Mouse (Mus musculus) gastrocnemius, adult 18-20 months (tissue): ENCODE results near the gene Heg1. TPM values are rescaled to one million over a fixed set of nuclear protein-coding genes. Genes with fewer than 3 reads are reported as not detected.

Experiments used
- DNase-seq: peaks from one replicate; pipeline ENCODE4 v3.0.0; 2021; ENCODE audit warnings: low spot score
- total RNA-seq, 2 experiments: library from RNA; stranded (reverse); gene quantifications; 2 replicates each; pipeline ENCODE4 v1.2.3; 2021

The Heg1 gene
- total RNA-seq, 2 experiments from 2014 or later = 20.8 to 34.1 TPM

DNA sequence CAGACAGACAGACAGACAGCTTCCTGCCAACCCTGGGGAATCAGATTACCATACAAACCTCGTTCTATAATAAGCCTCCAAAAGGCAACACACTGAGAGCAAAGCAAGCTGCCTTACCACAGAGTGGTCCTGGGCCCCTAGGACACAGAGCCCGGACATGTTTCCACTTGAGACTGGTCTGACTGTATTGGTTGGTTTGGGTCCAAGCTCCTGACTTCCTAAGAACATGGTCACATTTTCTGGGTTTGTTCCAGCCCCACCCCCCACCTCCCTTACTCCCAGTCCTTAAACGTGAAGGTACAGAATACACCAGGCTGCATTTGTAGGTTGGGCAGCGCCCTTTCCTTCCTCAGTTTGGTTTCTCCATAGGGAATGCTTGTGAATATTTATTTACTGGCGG lies 57.6 kb downstream of the Heg1 start:
- DNase-seq = no peak

DNA sequence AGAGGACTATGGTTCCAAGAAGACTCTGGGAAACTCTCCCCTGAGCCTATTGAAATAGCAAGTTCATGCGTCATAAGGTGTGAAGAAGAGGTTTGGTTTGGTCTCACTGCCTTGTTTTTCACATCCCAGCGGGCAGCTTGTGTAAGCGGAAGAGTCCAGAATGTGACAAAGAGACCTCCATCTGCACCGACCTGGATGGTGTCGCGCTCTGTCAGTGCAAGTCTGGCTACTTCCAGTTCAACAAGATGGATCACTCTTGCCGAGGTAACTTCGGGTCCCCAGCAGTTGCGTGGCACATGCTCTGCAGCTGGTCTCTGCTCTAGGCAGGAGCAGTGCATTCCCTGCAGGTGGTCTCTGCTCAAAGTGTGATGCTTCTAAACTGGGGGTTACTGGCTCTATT lies 58.1 kb downstream of the Heg1 start:
- no peak for DNase-seq

DNA sequence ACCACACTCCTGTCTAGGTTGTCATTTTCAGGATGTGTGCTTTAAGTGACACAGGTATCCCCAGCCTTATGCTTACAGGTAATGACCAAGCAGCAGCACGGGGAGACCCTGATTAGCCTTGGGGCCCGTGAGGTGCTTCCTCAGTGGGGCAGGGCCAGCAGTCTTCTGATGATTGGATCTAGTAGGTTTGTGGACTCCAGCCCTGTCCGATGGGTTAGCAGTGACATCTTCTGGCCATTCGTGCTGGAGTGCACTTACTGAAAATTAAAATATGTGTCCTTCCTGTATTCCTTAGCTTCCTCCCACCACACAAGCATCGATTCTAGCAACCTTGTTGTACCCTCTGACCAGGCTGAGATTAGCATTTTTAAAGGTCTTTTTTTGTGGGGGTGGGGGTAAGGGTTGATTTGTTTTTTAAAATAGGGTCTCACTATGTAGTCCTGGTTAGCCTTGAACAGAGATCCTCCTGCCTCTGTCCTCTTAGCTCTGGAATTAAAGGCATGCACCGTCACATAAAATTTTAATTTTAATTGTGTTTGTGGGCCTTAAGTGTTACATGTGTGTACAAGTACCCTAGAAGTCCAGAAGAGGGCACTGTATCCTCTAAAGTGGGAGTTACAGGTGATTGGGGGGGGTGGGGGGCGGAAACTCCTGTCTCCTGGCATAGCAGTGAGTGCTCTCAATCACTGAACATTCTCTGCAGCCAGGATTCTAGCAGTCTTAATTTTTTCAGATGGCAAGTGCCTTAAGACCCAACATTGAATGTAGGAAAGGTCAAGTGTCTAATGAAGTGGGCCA lies 60.7 kb downstream of the Heg1 start:
- no peak for DNase-seq

DNA sequence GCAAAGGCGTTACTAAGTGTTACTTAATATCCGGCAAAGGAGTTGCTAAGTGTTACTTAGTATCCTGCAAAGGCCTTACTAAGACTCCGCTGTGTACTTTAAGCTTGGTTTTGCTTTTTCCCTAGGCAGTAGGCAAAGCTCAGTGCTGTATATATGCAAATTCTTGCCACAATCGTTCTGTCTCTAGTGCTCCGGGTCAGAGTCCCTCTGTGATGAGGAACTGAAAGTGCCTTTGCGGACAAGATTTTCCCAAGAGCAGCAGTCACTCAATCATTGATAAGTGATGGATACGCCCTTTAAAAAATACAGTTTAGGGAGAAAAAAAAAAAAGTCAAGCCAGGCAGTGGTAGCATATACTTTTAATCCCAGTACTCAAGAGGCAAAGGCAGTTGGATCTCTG lies 61.3 kb downstream of the Heg1 start:
- DNase-seq = no peak

DNA sequence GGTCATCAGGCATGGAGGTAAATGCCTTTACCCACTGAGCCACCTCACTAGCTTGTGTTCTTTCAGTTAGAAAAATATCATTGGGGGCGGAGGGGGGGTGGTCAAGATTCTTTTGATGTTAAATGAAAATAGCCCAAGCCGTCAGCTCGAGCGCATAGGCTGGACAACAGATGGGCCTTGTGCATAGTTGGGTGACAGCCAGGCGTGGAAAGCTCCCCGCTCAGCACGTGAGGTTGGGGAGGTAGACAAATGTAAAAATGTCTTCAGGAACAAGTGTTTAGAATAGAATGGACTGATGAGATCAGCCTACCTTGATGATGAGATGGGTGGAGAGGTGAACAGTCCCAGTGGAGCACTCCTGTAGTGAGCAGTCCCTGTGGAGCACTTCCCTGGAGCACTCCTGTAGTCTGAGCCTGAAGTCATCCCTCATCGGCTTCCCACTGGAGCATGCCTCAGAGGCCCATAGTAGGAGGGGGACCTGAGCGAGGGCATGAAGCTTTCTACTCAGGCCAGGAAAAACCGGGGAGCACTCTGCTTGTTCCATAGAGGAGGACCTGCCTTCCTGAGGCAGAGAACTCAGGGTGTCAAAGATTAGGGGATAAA lies 62.0 kb downstream of the Heg1 start:
- no peak for DNase-seq

DNA sequence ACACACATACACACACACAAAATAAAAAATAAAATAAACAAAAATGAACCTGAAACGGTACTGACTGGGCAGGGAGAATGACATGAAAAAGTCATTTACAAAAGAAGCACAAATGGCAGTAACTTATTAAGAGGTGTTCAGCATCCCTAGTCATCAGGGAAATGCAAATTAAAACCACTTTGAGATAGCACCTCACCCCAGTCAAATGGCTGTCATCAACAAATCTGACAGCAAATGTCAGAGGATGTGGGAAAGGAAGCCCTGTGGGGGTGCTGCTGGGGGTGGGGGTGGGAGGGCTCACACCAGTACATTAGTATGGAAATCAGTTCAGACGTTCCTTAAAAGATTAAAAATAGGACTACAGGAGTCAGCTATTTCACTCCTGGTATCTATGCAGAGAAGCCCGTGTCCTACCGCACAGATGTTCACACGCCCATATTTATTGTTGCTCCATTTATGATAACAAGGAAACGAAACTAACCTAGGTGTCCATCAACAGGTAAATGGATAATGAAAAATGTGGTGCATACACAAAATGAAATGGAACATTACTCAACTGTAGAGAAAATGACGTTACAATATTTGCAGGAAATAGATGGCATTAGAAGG lies 63.3 kb downstream of the Heg1 start:
- no peak for DNase-seq

DNA sequence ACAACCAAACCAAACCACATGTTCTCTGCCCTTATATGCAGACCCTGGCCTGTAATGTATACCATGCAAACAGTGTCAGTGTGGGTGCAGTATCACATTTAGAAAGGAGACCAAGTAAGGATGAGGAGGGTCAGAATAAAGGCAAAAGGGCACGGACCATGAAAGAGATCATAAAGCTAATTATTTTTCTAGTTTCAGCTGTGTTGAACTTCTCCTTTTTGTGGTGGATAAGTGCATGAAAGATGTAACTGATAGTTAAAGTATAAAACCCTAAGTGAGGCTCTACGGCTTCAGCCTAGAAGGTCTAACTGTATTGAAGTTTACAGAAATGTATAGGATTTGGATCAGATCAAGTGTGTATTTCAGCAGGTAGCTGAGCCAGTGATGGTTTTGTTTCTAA lies 63.8 kb downstream of the Heg1 start:
- no peak for DNase-seq

DNA sequence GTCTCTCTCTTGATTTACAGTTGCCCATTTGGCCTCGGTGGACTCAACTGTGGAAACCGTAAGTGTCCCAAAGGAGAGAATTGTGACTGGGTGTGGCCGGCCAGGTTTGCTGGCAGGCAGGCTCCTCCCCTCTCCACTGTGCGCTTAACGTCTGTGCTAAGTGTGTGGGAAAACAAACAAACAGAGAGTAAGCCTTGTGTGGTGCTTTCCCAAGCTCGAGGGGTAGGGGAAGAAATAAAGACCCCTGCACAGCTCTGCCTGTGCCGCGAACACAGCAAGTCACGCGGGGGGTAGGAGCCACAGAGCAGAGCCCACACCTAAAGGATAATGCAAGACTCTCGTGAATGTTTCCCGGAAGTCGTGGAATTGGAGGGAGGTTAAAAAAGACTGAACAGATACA lies 67.0 kb downstream of the Heg1 start:
- DNase-seq = no peak

DNA sequence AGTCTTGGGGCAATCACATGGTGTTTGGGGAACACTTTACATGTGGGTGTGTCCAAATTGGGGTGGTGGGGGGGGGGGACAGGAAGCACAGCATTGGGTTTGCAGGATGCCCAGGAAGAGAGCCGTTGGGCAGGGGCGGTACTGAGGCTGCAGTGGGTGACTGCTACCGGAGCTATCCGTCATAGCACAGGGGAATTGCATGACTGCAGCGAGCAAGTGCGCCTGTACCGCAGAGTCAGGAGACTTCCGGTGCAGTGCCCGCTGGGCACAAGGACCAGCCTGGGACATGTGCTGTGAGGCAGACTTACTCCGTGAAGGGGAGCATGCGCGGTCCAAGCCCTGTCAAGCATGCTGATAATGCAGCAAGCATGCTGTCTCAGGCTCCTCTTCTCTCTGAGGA lies 67.4 kb downstream of the Heg1 start:
- DNase-seq = no peak

DNA sequence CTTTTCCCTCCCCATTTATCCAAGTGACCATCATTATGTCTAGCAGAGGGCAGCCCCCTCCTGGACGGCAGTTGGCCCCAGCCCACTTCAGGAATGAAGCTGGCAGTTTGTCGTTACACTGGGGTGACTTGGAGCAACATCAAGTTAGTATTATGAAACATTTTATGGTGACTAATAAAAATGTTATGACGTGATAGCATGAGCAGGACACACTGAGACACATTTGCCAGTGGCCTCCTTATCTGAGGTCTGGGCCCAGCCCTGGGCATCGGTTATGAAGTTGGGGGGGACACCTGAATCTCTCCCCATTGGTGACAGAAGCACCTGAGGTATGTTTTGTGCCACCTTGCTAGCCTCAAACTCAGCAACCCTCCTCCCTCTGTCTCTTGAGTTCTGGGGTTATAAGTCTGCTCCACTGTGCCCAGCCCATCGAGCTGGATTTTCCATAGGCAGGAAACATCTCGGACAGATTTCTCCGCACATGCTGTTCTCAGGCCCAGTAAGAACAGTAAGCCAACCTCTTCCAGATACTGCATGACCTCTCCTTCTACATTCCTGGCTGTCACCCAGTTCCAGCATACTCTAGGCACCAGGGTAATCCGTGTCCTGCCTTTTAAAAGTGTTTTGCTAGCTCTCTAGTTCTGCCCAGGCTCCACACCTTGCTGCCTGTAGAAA lies 68.9 kb downstream of the Heg1 start:
- DNase-seq = peak; percentile 29

DNA sequence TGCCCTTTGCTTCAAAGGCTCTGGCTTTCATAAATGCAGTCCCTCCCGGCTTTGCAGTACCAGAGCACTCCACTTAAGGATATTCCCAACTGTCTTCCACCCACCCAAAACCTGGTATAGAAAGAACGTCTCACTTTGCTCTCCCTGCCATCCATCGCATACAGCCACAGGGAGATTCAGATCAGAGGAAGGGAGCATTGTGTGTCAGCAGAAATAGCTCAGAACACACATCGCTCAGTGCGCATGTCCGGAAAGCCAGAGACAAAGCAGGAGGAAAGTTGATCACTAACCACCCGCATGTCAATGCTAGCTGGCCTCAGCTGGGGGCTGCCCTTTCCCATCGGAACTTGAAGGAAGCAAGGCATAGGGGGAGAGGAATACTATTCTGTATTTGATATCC lies 71.1 kb downstream of the Heg1 start:
- DNase-seq = no peak

DNA sequence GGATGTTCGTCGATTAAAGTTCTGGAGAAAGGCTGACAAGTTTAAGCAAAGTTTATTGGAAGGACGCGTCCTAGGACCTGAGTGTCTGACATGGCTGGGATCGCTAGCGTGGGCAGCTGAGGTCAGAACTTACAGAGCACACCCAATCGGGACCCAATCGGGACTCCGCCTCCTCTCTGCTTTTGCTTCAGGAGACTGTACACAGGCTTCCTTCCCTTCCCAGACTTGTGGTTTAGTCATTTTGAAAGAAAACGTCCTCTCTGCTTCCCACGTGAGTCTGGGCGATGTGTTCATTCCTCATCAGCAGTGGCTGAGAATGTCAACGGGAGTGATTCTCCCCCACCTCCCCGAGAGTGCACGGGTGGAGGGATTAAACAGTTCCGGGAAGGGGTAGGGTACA lies 71.8 kb downstream of the Heg1 start:
- no peak for DNase-seq

DNA sequence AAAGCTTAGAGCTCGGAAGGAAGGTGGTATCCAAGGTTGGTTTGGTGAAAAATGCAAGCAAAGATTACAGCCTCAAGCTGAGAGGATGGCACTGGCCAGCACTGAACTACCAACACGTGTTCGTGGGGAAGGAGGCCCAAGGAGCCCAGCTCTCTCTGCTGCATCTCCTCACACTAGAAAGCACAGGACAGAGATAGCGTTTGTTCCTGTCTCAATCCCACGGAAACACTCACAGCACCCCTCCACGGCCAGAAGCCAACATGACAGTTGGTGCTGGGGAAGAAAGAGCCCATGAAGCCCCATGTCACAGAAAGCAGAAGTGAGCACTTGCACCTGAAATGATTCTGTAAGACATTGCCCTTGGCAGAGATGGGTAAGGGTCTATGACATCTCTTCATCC lies 72.2 kb downstream of the Heg1 start:
- DNase-seq = no peak

DNA sequence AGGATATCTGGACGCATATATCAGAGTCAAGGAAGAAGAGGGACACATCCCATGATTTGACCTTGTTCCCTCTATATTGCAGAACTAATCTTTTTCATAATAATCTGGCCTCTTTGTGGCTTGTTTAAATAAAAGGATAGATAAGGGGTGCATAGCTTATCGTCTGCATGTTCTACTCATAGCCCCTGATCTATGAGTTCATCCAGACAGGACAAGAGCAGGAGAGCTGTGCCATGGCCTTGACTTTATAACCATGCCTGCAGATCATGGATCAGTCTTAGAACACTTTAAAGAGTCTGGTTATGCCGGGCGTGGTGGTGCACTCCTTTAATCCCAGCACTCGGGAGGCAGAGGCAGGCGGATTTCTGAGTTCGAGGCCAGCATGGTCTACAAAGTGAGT lies 75.0 kb downstream of the Heg1 start:
- no peak for DNase-seq

DNA sequence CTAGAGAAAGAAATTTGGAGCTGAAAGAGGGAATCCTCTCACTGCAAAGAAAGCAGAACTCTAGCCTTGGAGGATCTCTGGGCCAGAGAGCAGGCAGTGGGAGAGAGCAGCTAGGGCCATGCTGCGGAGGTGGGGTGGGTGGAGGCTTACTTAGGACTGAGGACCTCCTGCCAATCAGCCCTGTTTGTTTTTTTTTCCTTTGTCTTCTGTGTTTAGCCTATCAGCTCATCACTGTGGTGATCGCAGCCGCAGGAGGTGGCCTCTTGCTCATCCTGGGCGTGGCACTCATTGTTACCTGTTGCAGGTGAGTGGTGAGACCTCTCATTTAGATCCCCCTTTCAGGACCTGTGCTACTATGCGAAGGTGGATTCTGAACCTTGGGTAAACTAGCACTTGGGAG lies 76.4 kb downstream of the Heg1 start:
- no peak for DNase-seq

DNA sequence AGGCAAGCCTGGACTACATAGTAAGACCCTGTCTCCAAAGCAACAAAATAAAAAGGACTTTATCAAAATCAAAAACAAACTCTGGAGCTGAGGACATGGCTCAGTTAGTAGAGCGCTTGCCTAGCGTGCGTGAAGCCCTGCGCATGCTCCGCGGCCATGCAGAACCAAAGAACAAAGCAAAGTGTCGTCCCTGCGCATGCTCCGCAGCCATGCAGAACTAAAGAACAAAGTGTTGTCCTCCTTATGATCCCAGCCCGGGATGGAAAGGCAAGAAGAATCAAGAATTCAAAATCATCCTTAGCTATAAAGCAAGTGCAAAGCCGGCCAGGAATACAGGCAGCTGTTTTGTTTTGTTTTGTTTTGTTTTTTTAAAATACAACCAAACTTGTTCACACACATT lies 76.8 kb downstream of the Heg1 start:
- DNase-seq = no peak

DNA sequence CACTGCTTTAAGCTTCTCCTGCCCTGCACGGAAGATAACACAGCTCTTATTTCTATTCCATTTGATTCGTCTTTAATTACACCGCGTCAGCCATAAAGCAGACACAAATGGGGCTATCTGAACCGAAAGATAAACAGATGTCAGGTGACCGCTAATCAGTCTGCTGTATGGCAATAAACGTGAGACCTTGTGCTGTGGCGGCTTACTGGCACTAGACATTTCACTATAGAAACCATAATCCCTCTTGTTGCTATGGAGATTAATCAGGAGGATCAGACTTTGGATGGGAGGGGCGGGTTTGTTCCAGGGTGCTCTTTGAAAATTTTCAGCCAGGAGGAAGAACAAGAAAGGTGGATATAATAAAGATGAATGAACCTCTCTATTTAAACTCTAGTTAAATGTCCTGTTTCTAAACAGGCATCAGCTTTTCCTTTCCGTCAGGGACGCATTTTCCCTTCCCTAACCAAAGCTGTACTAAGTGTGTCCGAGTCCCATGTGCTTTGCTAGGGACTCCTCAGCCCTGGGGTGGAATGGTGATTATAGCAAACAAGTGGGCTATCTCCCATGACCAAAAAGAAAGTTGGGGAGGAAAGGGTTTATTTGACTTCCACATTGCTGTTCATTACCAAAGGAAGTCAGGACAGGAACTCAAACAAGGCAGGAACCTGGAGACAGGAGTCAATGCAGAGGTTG lies 80.5 kb downstream of the Heg1 start:
- no peak for DNase-seq

DNA sequence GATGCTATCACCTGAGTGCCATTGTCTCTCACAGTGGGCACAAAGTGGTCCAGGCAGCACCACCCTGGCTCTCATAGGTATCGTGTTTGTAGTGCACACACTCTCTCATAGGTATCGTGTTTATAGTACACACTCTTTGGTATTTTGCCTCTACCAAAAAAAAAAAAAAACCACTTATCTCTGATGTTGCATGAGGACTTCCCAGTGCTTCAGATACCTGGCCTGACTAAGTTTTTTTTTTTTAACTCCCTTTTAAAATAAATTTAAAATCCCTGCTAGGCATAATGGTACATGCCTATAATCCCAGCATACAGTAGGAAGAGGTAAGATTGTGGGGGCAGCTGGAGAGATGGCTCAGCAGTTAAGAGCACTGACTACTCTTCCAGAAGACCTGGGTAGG lies 81.3 kb downstream of the Heg1 start:
- DNase-seq = no peak

DNA sequence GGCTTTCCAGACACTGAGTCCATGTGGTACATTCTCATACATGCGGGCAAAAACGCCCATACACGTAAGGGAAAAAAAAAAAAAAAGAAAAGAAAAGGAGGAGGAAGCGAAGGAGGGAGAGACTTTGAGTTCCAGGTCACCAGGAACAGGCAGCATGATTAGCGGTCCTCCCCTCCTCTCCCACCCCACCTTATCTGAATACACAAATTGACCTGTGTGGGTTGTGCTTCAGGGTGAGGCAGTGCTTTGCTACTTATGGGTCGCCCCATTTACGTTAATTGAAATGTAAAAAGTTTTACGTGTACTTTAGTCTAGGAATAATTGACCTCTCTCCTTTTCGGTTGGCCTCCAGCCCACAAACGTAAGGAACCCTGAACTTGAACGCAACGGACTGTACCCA lies 82.1 kb downstream of the Heg1 start:
- DNase-seq = no peak

DNA sequence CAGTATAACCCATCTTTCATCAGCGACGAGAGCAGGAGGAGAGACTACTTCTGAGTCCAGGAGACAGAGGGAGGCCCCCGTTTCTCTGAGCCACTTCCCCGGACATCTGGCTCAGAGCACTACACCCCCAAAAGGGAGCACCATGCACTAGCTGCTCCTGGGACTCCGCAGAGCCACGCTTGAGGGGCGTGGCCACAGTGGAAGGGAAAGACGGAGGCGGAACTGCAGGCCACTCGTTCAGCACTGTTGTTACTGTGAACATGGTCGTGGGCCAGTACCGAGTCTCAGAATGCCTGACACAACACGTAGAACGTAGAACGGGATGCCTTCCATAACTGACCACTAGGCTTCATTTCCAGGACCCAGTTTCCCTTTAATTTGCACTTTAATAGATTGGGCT lies 82.6 kb downstream of the Heg1 start:
- DNase-seq = no peak

DNA sequence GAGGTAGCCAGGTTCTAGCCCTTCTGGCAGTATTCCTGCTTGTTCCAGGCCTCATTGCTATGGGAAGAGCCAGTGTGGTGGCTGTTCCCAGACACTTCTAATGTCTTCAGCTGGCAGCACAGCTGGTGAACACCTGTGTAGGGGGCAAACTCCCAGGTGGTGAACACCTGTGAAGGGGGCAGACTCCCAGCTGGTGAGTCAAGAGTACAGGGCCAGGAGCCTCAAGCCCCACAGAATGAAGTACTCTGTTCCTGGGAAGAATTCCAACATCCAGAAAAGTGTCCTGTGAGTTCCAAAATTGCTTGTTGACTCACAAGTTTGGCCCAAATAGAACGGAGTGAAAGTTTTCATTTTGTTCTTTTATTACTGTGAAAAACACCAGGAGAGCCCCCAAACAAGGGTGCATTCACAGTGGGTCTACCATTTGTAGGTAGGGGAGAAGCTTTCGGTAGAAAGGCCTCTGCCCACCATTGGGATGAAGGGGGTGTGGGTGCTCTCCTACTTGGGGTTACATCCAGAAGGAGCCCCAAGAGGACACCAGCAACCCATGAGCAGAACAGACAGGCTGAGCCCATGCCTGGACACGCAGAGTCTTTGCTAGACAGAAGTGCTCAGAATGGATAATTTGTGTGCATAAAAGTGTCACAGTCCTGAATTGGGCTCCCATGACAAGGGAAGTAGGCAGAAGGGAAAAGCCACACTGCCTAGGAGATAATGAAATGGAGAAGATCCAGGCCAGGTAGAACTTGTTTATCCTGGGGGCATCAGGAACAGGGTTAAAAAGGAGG lies 84.5 kb downstream of the Heg1 start:
- peak; percentile 18 for DNase-seq
